Mouse (Mus musculus) c-Kit-positive CD71-positive TER-119-negative erythroid progenitor cells, embryonic 14.5 days (primary cell): ENCODE results near the gene Gm15448.
"Not testable (repeated sequence)": the region's sequence is repeated elsewhere in the genome, so short reads cannot be mapped to it uniquely, and the experiment has no call there.

Experiments
- DNase-seq: peaks from one replicate; pipeline ENCODE4 v3.0.0-alpha.2; 2013; ENCODE audit warnings: low read depth

Gene Gm15448

DNA sequence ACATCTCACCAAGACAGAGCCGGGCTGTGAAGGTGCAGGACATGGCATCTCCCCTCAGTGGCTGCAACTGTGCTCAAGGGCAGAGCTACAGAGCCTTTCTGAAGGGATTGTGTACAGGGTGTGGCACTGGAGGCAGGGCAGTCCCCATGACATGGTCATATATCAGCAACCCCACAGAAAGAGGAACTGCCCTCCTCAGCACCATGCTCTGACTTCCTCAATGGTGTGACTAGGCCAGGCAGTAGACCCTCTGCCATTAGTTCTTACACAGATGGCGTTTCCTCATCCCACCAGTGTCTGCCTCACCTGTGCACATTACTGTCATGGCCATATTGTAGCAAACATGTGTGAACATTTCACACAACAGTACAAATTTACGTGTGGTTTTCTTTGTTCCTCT lies at the start of gene Gm15448:
Gm15448 (minus strand) TSS at position 89 of the 400 bp plus-strand sequence.
- DNase-seq: not testable (repeated sequence)

GRCm38 (mm10) chr7:3875032-3875431 lies 49.5 kb upstream of the Gm15448 start:
- DNase-seq: not testable (repeated sequence)

DNA sequence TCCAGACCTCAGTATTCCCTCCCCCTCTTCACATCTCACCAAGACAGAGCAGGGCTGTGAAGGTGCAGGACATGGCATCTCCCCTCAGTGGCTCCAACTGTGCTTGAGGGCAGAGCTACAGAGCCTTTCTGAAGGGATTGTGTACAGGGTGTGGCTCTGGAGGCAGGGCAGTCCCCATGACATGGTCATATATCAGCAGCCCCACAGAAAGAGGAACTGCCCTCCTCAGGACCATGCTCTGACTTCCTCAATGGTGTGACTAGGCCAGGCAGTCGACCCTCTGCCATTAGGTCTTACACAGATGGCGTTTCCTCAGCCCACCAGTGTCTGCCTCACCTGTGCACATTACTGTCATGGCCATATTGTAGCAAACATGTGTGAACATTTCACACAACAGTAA lies 19.5 kb upstream of the Gm15448 start, which contains the start of gene Pira2:
Pira2 (minus strand) TSS at position 101 of the 400 bp plus-strand sequence.
- not testable (repeated sequence) for DNase-seq

DNA sequence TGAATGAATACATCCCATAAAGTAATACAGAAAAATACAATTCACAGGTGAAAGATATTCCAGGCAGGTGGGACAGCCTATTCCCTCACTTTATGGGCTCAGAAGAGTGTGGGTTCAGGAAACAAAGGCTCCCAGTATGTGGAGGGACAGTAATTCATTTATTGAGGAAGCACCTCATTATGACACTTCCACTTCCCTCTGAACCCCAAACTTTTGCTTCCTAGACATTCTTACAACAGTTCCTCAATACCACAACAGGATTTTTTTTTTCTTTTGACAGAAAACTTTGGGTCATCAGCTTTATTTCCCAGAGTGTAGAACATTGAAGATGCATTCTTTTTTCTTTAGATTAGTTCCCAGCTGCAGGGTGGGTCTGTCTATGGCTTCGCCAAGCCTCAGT lies 12.4 kb upstream of the Gm15448 start:
- DNase-seq: not testable (repeated sequence)

DNA sequence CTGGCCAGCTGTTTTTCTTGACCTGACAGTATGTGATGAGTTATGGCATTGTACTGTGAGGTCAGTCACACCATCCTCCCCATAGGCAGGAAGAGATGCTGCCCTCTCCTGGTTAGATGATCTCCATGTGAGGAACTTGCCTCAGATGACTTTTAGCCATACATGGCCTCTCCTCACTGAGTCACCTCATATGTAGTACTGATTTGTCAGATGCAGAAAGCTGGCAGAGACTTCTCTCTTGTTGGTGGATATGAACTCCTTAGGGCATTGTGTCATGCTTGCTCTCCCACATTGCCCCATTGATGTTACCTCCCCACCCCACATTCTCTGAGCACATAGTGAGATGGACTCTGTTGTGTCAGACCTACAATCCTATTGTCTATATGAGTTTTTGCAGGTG lies 5.1 kb upstream of the Gm15448 start:
- not testable (repeated sequence) for DNase-seq

DNA sequence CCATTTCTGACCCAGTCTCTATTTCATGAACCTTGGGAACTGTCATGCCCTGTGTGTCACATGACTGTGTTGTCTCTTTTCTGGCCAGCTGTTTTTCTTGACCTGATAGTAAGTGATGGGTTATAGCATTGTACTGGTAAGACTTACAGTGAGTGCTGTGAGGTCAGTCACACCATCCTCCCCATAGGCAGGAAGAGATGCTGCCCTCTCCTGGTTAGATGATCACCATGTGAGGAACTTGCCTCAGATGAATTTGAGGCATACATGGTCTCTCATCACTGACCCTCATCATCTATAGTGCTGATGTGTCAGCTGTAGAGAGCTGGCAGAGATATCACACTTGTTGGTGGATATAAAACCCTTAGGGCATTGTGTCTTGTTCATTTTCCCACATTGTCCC lies 13.6 kb downstream of the Gm15448 start:
- not testable (repeated sequence) for DNase-seq

DNA sequence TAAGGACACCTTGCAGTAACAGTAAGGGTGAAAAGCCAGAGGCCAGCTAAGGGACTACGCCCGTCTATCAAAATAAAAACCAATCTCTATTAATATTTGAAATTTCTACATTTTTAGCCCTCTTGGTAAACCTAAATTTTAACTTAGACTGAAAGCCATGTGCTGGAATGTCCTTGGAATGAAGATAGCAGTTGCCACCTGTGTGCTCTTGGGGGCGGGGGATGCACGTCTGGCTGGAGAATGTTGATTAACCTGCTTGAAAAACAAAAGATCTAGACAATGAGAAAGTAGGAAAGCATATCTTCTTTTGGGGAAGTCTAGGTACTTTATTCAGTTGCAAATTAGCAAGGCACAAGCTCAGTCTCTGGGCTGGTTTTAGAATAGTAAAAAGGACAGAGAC lies 22.6 kb downstream of the Gm15448 start:
- DNase-seq: not testable (repeated sequence)

- not testable (repeated sequence) for DNase-seq
These were observed 25.5 kb downstream of the Gm15448 start for GRCm38 (mm10) chr7:3799940-3800339.

- DNase-seq: not testable (repeated sequence)
These were observed 29.2 kb downstream of the Gm15448 start for GRCm38 (mm10) chr7:3796286-3796685.
